Mouse (Mus musculus) gastrocnemius, postnatal 36 days (tissue): ENCODE measurements around the gene Cox11. TPM values are rescaled to one million over a fixed set of nuclear protein-coding genes. Genes with fewer than 3 reads are reported as not detected.

ENCODE experiments used
- DNase-seq, 2 experiments: peaks; one replicate each; pipeline ENCODE4 v3.0.0; 2022
- intact Hi-C: fragments of 180-260 bp; cut with DNase I; formaldehyde crosslinking; loops from one replicate; pipeline ENCODE4 v1.15.1; 2025
- long read RNA-seq, 2 experiments: library from polyadenylated mRNA; stranded (forward); transcript quantifications; one replicate each; pipeline ENCODE4 v2.0.0; 2021
- total RNA-seq, 2 experiments: library from RNA; stranded (reverse); gene quantifications; 2 replicates each; pipeline ENCODE4 v1.2.3; 2021

Gene Cox11
- 10 to 100 TPM; 21.5 to 21.8 TPM for total RNA-seq
- long read RNA-seq, experiment 1, transcript Cox11-201 (4 exons, 1,224 nt): major isoform, 31 of 35 reads
- long read RNA-seq, experiment 1, partial matches to known transcripts: 0 of 35 reads
- long read RNA-seq, experiment 1, other reads (novel, unspliced or antisense): 4 of 35 reads
- long read RNA-seq, experiment 2, transcript Cox11-201 (4 exons, 1,224 nt): major isoform, 30 of 32 reads
- long read RNA-seq, experiment 2, partial matches to known transcripts: 0 of 32 reads
- long read RNA-seq, experiment 2, other reads (novel, unspliced or antisense): 2 of 32 reads

DNA sequence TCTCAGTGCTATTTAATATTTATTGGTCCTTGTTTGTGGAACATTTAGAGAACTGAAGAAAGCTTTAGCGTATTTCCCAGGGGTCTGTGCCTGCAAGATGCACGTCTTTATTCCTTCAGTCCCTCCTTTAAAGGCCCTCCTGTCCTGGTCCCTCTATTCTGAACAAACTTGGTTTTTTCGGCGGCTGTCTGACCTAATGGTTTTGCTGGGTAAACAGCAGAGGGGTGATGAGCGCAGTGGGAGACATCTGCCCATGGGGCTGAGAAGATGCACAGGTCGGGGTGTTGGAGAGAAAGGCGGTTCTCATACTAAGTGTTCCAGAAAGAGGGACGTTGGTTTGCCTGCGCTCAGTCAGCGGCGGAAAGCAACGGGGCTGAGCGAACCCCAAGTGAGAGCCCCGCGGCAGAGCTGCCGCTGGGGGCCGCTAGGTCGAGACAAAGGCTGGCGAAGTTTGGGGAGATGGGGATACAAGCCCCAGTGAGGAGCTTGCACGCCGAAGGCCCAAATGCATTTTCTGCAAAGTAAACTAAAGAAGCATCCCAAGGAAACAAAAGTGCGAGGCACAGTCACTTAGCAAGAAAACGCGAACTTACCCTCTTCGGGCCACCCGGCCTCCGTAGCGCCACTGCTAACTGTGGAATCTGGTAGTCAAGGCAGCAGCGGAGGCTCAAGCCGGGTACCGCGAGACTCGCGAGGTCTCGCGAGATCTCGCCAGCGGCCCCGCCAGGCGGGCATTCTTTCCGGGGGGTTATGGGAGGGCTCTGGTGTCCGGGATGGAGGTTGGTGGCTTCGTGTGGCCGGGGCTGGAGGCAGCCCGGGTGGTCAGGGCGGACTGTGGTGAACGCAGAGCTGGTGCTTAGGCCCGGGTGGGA is at the start of gene Cox11, which contains the start of gene Stxbp4:
TSS of gene Cox11 (plus strand) at position 734 of the 872 bp plus-strand sequence.
TSS of gene Stxbp4 (minus strand) at position 645 of the 872 bp plus-strand sequence.
- DNase-seq: peak; percentile 87 to 88
- intact Hi-C loops: no loop called here

GRCm38 (mm10) chr11:90590996-90591395 is 47.0 kb upstream of the Cox11 start:
- DNase-seq: no peak
- intact Hi-C loops: no loop called here

- intact Hi-C loops: no loop called here
- DNase-seq: no peak
Measured at GRCm38 (mm10) chr11:90595826-90596225, 42.1 kb upstream of the Cox11 start.

DNA sequence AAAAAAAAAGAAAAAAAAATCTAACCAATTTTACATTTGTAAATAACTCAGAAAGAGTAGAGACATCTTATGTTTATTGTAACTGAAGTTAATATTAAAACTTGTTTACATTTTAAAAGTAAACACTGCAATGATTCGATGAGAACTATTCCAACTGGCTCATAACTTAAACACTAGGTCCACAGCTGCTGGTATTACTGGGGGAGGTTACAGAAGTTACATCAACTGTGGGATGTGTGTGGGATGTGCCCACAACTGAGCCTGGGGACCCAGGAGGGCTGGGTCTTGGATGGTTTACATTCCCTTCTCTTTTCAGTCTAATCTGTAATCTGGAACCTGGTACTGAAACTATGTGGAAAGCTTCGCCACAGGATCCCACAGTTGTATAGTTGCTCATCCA is 34.9 kb upstream of the Cox11 start:
- no peak for DNase-seq
- intact Hi-C loops: no loop called here

- DNase-seq: no peak
- intact Hi-C loops: loop anchor here (5.0 kb wide), 1 partner anchor 305 kb away; no protein-coding TSS in a partner anchor
Measured at GRCm38 (mm10) chr11:90612118-90612517, 25.9 kb upstream of the Cox11 start.

DNA sequence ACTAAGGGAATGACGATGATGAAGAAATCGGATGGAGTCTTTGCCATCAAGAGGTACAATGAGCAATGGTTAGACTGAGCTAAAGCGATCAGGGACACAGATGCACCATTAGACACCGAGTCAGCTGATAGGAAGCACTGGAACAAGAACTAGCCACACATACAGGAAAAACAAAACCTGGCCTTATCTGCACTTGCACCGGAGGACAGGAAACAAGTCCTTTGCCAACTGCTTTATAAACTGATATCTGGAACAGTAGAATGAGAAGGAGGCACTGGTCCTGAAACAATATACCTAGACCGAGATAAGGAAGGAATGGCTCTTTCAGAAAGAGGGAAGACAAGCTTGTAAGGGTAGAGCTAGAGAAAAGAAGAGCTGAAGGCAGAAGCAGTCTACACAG is 23.2 kb upstream of the Cox11 start:
- intact Hi-C loops: loop anchor here (5.0 kb wide), 1 partner anchor 307 kb away; no protein-coding TSS in a partner anchor
- no peak for DNase-seq

DNA sequence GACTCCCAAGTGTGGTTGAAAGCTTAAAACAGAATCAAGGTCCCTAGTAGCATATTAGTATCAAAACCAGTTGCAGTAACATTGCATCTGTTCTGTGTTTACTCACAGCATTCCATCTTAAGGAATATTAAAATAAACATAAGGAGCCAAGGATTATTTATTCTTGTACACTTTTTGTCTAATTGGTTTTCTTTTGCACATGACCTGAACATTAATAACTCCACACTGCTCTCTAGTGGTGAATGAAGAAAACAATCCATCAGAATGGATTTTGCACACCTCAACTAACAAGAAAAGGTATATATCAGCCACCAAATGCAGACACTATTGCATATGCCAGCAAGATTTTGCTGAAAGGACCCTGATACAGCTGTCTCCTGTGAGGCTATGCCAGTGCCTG is 21.5 kb upstream of the Cox11 start:
- no peak for DNase-seq
- intact Hi-C loops: no loop called here

- intact Hi-C loops: loop anchor here (5.0 kb wide), 1 partner anchor 435 kb away; the partner anchor contains the start of gene Gm45716
- no peak for DNase-seq
Measured at GRCm38 (mm10) chr11:90622044-90622443, 15.9 kb upstream of the Cox11 start.

DNA sequence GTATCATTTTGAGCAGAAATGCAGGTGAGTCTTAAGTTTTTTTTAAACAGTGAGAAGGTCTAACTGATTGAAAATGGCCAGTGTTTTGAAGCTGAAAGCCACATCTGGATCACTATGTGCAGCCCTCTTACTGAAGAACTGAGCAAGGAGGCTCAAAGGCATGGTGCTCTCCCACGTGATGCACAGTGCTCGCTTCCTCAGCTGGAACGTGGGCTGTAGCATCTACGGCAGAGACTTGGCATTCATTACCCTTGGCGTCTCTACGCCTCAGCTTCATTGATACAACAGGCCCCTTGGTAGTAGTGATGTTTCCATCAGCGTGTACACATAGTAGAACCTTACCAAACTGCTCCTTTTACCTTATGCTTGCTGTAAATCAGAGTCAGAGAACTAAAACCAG is 15.5 kb upstream of the Cox11 start:
- DNase-seq: no peak

DNA sequence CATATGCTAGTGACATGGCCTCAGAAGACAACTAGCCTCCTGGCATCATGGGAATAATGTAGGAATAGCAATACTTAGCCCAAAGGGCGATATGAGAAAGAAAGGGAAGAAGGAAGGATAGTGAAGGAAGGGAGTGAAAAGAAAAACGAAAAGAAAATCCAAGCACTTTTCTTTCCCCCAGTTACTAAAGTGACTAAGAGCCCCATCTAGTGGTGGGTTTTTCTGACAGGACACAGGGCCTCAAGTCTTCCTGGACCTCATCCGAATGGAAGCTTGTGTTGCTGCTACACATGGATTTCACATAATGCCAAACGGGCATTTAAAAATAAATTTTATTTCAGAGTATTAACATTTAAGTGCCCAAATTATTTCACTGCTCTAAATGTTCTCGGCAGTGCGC is 14.5 kb upstream of the Cox11 start:
- intact Hi-C loops: loop anchor here (5.0 kb wide), 1 partner anchor 436 kb away; the partner anchor contains the start of gene Gm45716
- DNase-seq: no peak

More for the DNA sequence above, 15.5 kb upstream of the Cox11 start:
- intact Hi-C loops: loop anchor here (5.0 kb wide), 1 partner anchor 435 kb away; the partner anchor contains the start of gene Gm45716

GRCm38 (mm10) chr11:90625174-90625573 is 12.8 kb upstream of the Cox11 start:
- DNase-seq: no peak

DNA sequence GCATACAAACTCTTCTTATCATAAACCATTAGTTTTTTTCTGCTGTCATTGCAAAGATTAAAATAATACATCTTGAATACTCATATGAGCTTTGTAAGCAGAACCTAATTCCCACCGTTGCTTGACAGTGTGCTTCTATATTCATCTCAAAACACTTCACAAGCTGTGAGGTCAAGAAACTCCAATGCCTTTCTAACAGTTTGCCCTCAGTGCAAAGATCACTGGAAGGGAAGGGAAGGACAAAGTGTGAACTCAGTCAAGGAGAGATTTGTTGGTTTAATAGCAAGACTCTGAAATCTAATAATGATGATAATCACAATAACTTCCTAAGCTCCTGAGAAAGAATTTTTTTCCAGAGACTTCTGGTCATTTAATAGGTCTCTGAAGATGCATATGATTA is 10.2 kb upstream of the Cox11 start:
- intact Hi-C loops: no loop called here
- DNase-seq: no peak

More at GRCm38 (mm10) chr11:90625174-90625573, 12.8 kb upstream of the Cox11 start:
- intact Hi-C loops: no loop called here

DNA sequence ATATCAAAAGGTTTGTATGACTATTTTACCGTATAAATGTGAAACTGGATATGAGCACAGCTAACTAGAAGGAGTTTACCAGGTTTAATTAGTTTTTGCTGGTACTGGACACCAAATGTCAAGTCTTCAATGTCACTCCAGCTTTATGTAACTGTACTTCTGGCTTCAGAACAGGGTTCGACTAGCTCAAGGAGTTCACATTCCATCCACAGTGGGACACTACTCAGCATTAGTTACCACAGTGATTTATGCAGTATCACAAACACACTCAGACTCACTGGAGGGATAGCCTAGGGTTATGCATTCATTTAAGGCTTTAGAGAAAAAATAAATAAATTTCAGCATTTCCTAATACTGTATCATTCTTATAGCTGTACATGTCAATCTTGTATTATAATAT is 5.5 kb upstream of the Cox11 start:
- no peak for DNase-seq
- intact Hi-C loops: no loop called here

GRCm38 (mm10) chr11:90634661-90635060 is 3.3 kb upstream of the Cox11 start:
- DNase-seq: no peak
- intact Hi-C loops: no loop called here

DNA sequence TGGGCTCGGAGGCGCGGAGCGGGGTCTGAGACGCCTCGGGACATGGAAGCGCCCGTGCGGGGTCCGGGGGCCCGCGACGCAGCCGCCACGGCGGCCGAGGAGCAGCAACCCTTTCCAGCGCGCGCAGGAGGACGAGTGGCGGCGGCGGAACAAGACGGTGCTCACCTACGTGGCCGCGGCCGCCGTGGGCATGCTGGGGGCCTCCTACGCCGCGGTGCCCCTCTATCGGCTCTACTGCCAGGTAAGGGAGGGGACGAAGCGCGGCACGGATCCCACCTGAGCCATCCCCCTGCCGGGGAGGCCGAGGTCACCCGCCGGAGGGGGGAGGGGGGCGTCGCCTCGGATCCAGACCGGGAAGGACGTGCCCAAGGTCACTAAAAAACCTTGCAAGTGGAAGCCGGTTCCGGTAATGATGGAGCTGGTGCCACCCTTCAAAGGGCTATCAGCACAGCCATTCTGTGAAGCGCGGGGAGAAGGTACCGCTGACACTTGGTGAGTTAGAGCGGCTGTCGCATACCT is 398 bp downstream of the Cox11 start:
- peak in 1 of 2 experiments; percentile 9 for DNase-seq
- intact Hi-C loops: no loop called here

GRCm38 (mm10) chr11:90649777-90650176 is 11.8 kb downstream of the Cox11 start:
- no peak for DNase-seq
- intact Hi-C loops: no loop called here

DNA sequence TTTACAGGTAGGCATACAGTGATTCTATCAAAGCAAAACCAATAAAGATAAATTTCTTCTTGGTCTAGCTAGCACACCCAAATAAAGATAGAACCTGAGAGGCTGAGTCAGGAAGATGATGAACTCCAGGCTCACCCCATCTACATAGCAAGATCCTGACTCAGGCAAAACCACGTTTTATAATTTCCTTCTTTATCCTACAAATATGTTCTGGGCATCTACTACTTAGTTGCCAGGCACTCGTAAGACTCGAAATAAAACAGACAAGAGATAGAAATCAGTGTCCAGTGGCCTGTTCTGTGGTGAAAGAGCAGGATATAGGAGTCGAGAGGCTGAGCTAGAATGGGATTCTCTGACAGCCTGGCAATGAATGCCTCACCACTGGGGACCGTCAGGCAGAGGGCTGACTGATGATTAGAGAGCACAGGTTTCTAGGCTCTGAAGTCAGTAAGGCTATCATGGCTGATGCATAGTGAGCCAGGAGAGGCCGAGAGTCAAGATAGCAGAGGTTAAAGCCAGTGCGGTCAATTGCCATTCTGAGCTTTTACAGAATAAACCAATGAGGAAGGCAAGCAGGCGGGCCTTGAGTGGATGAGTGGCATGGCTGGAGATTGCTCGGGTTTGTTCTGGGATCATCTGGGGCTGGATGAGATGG is 12.4 kb downstream of the Cox11 start:
- intact Hi-C loops: no loop called here
- no peak for DNase-seq

DNA sequence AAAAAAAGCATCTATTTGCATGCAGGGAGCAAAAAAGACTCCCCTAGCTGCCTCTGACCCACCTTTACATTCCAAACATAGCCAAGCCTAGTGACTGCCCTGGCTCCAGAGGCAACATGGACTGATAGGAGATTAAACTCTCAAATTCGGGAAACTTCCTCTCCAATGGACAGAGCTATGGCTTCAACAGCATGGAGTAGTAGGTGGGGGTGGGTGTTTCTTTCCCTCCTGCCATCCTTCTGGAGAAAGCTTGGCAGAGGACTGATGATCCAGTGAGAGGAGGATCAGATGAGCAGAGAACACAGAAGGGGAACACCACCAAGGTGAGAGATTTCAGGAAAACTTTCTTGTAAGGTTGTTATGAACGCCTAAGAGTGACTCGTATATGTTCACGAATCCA is 14.6 kb downstream of the Cox11 start:
- no peak for DNase-seq
- intact Hi-C loops: no loop called here

DNA sequence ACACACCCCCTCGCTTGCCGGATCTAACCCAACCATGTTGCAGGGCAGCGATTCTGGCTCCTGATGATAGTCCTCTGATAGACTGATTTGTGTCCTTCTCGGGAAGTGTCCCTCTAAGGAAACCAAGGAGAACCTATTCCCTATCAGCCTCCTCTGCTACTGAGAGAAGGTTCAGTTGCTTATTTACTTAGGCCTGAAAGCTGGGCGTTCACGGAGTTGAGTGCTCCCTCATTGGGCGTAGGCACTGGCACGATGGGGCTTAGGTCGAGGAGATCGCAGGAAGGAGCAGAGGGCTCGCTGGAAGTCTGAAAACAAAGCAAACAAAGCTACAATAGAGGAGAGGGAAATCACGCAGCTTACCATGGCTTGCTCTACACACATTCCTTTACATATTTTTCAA is 19.6 kb downstream of the Cox11 start:
- DNase-seq: no peak
- intact Hi-C loops: no loop called here

DNA sequence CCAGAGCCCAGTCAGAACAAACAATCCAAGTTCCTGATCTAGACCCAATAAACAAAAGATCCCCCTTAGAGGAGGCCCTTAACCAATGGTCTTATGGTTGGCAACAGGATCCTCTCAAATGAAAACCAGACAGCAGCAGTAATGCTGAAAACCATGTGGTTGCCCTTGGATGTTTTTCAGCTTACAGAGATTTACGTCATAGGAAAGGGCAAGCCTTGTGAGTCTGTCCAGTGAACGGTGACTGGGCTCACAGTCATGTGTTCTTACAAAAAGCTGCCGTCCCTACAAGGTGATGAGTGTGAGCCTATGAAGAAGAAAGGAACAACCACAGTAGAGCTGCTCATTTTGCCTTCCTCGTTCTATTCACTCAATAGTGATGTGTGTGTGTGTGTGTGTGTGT is 22.7 kb downstream of the Cox11 start:
- intact Hi-C loops: no loop called here

DNA sequence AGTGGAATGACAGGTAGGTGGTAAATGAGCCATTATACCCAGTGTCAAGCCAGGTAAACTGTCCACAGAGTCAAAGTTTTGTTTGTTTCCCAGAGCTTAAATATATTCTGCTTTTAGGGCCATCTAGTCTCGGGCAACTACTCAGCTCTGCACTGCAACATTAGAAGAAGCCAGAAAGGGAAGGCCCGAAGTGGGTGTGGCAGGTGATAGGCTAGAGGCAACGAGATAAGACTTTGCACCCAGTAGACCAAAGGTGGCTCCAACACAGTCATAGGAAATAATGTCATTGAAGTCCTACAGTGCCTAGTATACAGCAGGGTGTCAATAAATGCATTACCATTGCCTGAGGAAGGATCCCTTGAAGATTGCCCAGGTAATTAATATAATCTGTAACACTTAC is 25.1 kb downstream of the Cox11 start:
- DNase-seq: no peak
- intact Hi-C loops: no loop called here

More for the DNA sequence above, 22.7 kb downstream of the Cox11 start:
- DNase-seq: no peak
